8 mouse cellular contexts compared by ENCODE assay signal in the genomic region with DNA sequence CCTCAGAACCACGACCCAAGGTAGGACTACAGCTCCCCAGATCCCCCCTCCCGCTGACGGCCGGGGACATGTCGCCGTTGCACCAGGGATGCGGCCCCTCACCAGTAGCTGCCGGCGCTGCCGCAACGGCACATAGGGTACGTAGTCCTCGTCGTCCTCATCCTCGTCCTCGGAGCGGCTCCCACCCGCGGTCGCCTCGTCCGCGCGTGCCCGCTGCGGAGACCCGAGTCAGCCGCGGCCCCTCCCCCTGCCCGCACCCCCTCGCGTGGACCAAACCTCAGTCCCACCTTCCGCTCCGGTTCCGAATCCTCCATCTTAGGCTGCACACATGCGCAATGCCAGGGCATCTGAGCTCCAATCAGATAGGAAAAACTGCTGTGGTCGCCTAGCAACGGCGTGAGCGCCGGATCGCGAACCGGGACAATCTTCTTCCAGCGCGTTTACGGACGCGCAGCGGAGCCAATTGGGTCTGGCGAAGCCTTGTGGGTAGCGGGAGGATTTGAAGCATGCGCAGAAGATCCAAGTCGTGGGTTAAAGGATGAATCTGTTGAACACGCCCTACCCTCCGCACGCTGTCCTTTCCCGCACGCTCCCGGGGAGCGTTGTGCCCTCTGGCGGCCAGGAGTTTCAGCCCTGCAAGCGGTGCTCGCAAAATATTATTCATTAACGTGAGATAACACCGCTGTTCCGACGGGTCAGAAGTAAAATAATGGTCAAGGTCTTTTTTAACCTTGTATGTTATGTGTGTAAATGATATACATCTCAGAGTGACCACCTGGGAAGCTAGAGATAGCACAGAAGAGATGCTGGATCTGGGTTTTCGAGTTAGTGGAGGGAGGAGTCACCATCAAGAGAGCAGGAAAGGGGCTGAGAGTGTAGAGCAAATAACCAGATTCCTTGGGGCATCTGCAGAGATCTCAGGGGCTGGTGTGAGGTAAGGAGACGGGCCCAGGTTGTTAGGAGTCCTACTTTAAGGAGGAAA. TPM values are rescaled to one million over a fixed set of nuclear protein-coding genes. Genes with fewer than 3 reads are reported as not detected.
DNase-seq lines count a peak whose midpoint lies in the region; ATAC-seq lines count a peak whose summit lies in the region.

TSS of gene Ddx41 (minus strand) at position 465 of the 982 bp plus-strand sequence.

- WGBS in hindbrain, embryonic 14.5 days: under 1% methylated on average over 70 of the region's 70 CpGs

- peaks cover 9% of the 10 kb centered on the region for H3K4me1 ChIP-seq in hindbrain, embryonic 14.5 days (replicated peaks; ENCODE audit: control insufficient read depth, insufficient read depth, low read length)

- peak within 1 kb of the TSS; percentile 77 for H3K4me3 ChIP-seq in hindbrain, embryonic 14.5 days (replicated peaks; ENCODE audit: low read length)

- peaks cover 80% of the 10 kb centered on the region for H3K36me3 ChIP-seq in hindbrain, embryonic 14.5 days (replicated peaks; ENCODE audit: control insufficient read depth, insufficient read depth)

- H3K9ac ChIP-seq in hindbrain, embryonic 14.5 days: peak within 1 kb of the TSS; percentile 86

- H3K27ac ChIP-seq in hindbrain, embryonic 14.5 days: peak within 1 kb of the TSS; percentile 84

- no peaks in the 10 kb centered on the region for H3K9me3 ChIP-seq in hindbrain, embryonic 14.5 days (ENCODE audit: control insufficient read depth, low read length)

- H3K4me2 ChIP-seq in hindbrain, embryonic 14.5 days (replicated peaks): peak within 1 kb of the TSS; percentile 83

- no peaks in the 10 kb centered on the region for H3K27me3 ChIP-seq in hindbrain, embryonic 14.5 days (ENCODE audit: control insufficient read depth, insufficient read depth, low read length)

- peak; percentile 97 for ATAC-seq in hindbrain, embryonic 14.5 days (ENCODE audit: low FRiP score)

- peak; percentile 100 for DNase-seq in R1 (ENCODE audit: low read depth, low spot score)
- DNase-seq in cerebellum, postnatal 25 days: peak; percentile 99 to 100
- peak; percentile 99 to 100 for DNase-seq in frontal cortex, postnatal 25 days (ENCODE audit: low spot score in 2 of 2)
- DNase-seq in hindbrain, embryonic 14.5 days (ENCODE audit: low spot score): peak; percentile 98
- peak; percentile 100 for DNase-seq in layer of hippocampus, postnatal 36 days
- peak; percentile 100 for DNase-seq in lung, postnatal 36 days
- peak; percentile 100 for DNase-seq in retina, postnatal 1 day
- peak; percentile 99 to 100 for DNase-seq in urinary bladder, adult 18-20 months (ENCODE audit: low spot score in 2 of 2)

RNA-seq across cellular contexts. Expression of gene Ddx41, which starts in this region (rescaled TPM):
- 49.5 and 51.1 TPM in 2 replicates for polyA plus RNA-seq in hindbrain, embryonic 14.5 days (2014; fragmentation: Nextera tagmentation; extraction: Ambion mirVana)
- total RNA-seq in layer of hippocampus, postnatal 36 days (2021): 10 to 100 TPM; 59.4 to 60.2 TPM

Comparison
In these comparisons a context has a peak if more than half of its experiments do, and no peak if none do; other contexts are left out.
1. Peak in every context shown above with its lines: DNase-seq, ATAC-seq, H3K4me3 ChIP-seq and H3K27ac ChIP-seq.